Mouse (Mus musculus): ENCODE data around the gene Cpeb3. TPM values are rescaled to one million over a fixed set of nuclear protein-coding genes. Genes with fewer than 3 reads are reported as not detected.
"Not testable (repeated sequence)": the region's sequence is repeated elsewhere in the genome, so short reads cannot be mapped to it uniquely, and the experiment has no call there.

The Cpeb3 gene
- polyA plus RNA-seq, 1 experiment from 2014 or later: 11.2 TPM

DNA sequence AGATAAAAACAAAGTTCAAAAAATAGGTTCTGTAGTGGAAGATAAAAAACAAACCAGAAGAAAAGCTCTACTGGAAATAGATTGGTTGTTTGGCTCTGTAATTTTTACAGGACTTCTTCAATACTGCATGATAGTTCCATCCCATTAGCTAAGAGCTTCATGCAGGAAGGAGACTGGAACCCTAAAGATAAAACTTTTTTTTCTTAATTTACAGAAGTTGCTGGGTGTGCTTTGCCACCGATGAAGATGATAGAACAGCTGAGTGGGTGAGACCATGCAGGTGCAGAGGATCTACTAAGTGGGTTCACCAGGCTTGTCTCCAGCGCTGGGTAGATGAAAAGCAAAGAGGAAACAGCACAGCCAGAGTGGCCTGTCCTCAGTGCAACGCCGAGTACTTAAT, 2.1 kb upstream of the Cpeb3 start:
- peaks cover 20% of the 10 kb centered on the region for H3K4me1 ChIP-seq (ENCODE audit: control insufficient read depth, insufficient read depth, low read length)
- no peak overlapping the region for H3K27ac ChIP-seq (ENCODE audit: low read length)
- 96% methylated on average over 4 of the region's 4 CpGs for WGBS
- H3K9me3 ChIP-seq (replicated peaks; ENCODE audit: control insufficient read depth, low read length, poor library complexity, severe bottlenecking): no peaks in the 10 kb centered on the region
- ATAC-seq: no peak
- no peak overlapping the region for H3K4me3 ChIP-seq (ENCODE audit: low read depth, low read length)
- no peaks in the 10 kb centered on the region for H3K27me3 ChIP-seq (ENCODE audit: control insufficient read depth, insufficient read depth, low read depth, low read length)
- no peak overlapping the region for H3K4me2 ChIP-seq (ENCODE audit: low read length)
- no peak overlapping the region for H3K9ac ChIP-seq (ENCODE audit: low read depth, low read length)
- H3K36me3 ChIP-seq (ENCODE audit: control insufficient read depth, insufficient read depth, low read length): peaks cover 5% of the 10 kb centered on the region

DNA sequence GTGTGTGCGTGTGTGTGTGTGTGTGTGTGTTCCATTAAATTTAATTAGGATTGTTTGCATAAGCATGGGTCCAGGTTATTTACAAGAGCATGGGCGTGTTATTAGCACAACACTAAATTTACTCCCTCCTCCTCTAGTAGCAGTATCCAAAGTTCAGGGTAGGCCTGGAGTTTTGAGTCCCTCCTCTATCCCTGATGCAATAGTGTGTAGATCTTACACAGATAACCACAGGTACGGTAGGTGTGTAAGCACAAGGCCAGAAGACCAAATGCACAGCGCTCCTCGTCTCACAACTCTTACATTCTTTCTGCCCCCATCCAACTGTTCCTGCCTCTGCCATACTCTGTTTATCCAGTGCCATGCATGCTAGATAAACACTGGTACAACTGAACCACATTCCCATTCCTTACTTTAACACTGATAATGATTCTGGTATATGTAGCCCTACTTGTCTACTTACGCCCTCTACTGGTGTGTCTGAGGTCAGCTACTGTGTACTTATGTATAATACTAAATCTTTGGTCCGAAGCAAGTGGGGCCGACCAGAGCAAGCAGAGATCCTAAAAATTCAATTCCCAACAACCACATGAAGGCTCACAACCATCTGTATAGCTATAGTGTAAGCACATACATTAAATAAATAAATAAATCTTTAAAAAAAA, 1.2 kb upstream of the Cpeb3 start:
- ATAC-seq: no peak
- H3K27me3 ChIP-seq (ENCODE audit: control insufficient read depth, insufficient read depth, low read depth, low read length): no peaks in the 10 kb centered on the region
- H3K4me2 ChIP-seq (ENCODE audit: low read length): peak overlapping the region; percentile 58; the same call in 1 of the 2 replicates
- no peak overlapping the region for H3K27ac ChIP-seq (ENCODE audit: low read length)
- H3K4me3 ChIP-seq (ENCODE audit: low read depth, low read length): no peak overlapping the region
- H3K36me3 ChIP-seq (ENCODE audit: control insufficient read depth, insufficient read depth, low read length): peaks cover 3% of the 10 kb centered on the region
- H3K4me1 ChIP-seq (ENCODE audit: control insufficient read depth, insufficient read depth, low read length): peaks cover 20% of the 10 kb centered on the region
- 86% methylated on average over 8 of the region's 8 CpGs for WGBS
- H3K9ac ChIP-seq (ENCODE audit: low read depth, low read length): no peak overlapping the region
- H3K9me3 ChIP-seq (replicated peaks; ENCODE audit: control insufficient read depth, low read length, poor library complexity, severe bottlenecking): no peaks in the 10 kb centered on the region

DNA sequence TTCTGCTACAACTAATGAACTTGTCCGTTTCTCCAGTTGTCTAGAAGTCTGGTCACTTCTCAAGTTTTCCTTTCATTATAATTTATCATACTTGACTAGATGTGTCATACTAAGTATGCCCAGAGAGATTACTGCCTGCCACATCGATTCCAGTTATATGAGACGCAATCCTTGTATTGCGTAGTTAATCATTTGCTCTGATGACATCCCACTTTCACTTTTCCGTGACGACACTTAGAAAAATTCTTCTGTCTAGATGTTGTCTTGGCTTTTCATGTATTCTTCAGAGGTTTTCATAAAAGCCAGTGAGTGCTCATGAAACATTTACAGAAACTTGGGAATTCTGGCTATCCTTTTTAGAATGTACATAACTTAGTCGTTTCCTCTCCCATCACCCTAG, 585 bp upstream of the Cpeb3 start:
- WGBS: 78% methylated on average over 7 of the region's 7 CpGs
- no peaks in the 10 kb centered on the region for H3K9me3 ChIP-seq (replicated peaks; ENCODE audit: control insufficient read depth, low read length, poor library complexity, severe bottlenecking)
- H3K4me1 ChIP-seq (ENCODE audit: control insufficient read depth, insufficient read depth, low read length): peaks cover 20% of the 10 kb centered on the region
- H3K4me3 ChIP-seq (ENCODE audit: low read depth, low read length): peak overlapping the region; percentile 100; the same call in 1 of the 2 replicates
- H3K9ac ChIP-seq (ENCODE audit: low read depth, low read length): no peak overlapping the region
- no peak for ATAC-seq
- no peaks in the 10 kb centered on the region for H3K27me3 ChIP-seq (ENCODE audit: control insufficient read depth, insufficient read depth, low read depth, low read length)
- H3K4me2 ChIP-seq (ENCODE audit: low read length): peak overlapping the region; percentile 58
- H3K36me3 ChIP-seq (ENCODE audit: control insufficient read depth, insufficient read depth, low read length): peaks cover 3% of the 10 kb centered on the region
- no peak overlapping the region for H3K27ac ChIP-seq (ENCODE audit: low read length)

DNA sequence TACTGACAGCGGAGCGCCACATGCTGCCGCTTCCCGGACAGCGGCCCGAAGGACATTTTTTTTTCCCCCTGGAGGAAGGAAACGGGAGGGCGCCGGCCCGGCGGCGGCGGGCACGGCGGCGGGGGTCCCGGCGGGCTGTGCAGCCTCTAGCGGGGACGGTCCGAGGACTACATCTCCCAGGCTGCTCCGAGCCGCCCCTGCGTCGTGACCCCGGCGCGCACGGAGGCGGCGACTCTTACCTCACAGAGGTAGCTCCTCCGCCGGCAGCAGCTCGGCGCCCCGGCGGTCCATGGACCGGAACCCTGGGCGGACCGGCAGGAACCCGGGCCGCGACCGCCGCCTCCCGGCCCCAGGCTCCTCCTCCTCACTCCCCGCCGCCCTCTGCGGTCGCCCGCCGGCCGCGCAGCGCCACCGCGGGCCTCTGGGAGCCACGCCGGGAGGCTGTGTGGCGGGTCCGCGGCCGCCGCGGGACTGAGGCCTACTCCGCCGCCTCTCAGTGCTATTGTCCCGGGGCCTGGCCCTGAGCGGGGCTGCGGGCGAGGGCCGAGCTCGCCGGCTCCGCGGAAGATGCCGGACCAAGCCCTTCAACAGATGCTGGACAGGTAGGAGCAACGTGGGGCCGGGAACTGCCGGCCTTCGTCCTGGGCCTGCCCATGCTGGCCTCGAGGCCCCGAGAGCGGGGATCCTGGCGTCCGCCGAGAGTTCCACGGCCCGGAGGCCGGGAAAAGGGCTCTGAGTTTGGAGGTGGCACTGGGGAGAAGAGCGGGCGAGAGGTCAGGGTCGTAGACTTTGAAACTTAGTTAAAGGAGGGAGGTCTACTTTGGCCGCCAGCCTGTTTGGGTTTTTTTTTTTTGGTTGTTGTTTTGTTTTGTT, 862 bp downstream of the Cpeb3 start, which contains the start of gene March5:
March5 (plus strand) TSS at position 241 of the 873 bp plus-strand sequence.
- peak; percentile 99 for ATAC-seq
- under 1% methylated on average over 71 of the region's 94 CpGs for WGBS
- H3K4me3 ChIP-seq (ENCODE audit: low read depth, low read length): peak within 1 kb of the TSS; percentile 100
- H3K27ac ChIP-seq (ENCODE audit: low read length): peak within 1 kb of the TSS; percentile 84
- H3K36me3 ChIP-seq (ENCODE audit: control insufficient read depth, insufficient read depth, low read length): peaks cover 3% of the 10 kb centered on the region
- no peaks in the 10 kb centered on the region for H3K9me3 ChIP-seq (replicated peaks; ENCODE audit: control insufficient read depth, low read length, poor library complexity, severe bottlenecking)
- H3K4me1 ChIP-seq (ENCODE audit: control insufficient read depth, insufficient read depth, low read length): peaks cover 20% of the 10 kb centered on the region
- H3K27me3 ChIP-seq (ENCODE audit: control insufficient read depth, insufficient read depth, low read depth, low read length): no peaks in the 10 kb centered on the region
- H3K9ac ChIP-seq (ENCODE audit: low read depth, low read length): peak within 1 kb of the TSS; percentile 98
- peak within 1 kb of the TSS; percentile 69 for H3K4me2 ChIP-seq (ENCODE audit: low read length)

DNA sequence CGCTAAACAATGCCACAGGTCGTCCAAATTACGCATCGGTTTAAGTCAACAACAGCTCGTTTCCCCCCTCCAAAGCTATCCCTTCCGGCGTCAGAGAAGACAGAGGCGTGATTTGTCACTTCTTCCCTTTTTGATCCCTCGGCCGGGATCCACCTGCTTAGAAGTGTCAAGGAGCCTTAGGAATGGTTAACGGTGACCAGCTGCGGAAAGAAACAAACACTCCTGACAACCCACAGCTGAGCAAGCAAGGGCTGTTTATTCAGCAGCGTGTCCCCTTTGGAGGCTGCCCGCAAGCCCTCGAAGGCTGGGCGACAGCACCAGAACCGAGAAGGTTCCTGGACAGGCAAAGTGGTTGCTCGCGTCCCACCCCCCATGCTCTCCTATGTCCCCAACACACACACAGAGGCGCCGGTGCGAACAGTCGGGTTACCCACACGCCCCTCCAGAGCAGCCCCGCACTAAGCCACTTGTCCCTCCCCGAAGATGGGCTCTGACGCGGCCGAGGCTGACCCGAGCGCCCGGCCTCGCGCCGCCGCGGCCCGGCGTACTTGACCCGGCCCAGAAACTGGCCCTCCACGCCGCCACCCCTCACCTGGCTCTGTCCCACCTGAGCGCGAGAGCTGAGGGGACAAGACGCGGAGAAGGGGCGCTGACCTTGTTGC, 1.6 kb downstream of the Cpeb3 start:
- H3K27me3 ChIP-seq (ENCODE audit: control insufficient read depth, insufficient read depth, low read depth, low read length): no peaks in the 10 kb centered on the region
- H3K4me2 ChIP-seq (ENCODE audit: low read length): peak overlapping the region; percentile 69
- peaks cover 3% of the 10 kb centered on the region for H3K36me3 ChIP-seq (ENCODE audit: control insufficient read depth, insufficient read depth, low read length)
- no peaks in the 10 kb centered on the region for H3K9me3 ChIP-seq (replicated peaks; ENCODE audit: control insufficient read depth, low read length, poor library complexity, severe bottlenecking)
- peak; percentile 89 for ATAC-seq
- peak overlapping the region; percentile 100 for H3K4me3 ChIP-seq (ENCODE audit: low read depth, low read length)
- peaks cover 20% of the 10 kb centered on the region for H3K4me1 ChIP-seq (ENCODE audit: control insufficient read depth, insufficient read depth, low read length)
- peak overlapping the region; percentile 75 for H3K27ac ChIP-seq (ENCODE audit: low read length)
- WGBS: under 1% methylated on average over 46 of the region's 47 CpGs
- peak overlapping the region; percentile 98 for H3K9ac ChIP-seq (ENCODE audit: low read depth, low read length)

DNA sequence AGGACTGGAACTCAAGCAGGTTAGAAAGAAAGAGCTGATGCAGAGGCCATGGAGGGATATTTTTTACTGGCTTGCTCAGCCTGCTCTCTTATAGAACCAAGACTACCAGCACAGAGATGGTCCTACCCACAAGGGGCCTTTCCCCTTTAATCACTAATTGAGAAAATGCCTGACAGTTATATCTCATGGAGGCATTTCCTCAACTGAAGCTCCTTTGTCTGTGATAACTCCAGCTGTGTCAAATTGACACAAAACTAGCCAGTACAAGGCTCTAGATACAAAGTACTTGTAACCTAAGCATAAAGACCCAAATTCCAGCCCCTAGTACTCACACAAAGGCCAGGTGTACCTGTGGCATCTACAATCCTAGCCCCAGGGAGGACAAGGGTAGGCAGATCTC, 3.2 kb downstream of the Cpeb3 start:
- ATAC-seq; H3K4me3 ChIP-seq (ENCODE audit: low read depth, low read length); H3K27me3 ChIP-seq (ENCODE audit: control insufficient read depth, insufficient read depth, low read depth, low read length); H3K4me2 ChIP-seq (ENCODE audit: low read length); H3K36me3 ChIP-seq (ENCODE audit: control insufficient read depth, insufficient read depth, low read length); H3K9me3 ChIP-seq (replicated peaks; ENCODE audit: control insufficient read depth, low read length, poor library complexity, severe bottlenecking); H3K9ac ChIP-seq (ENCODE audit: low read depth, low read length); H3K27ac ChIP-seq (ENCODE audit: low read length): not testable (repeated sequence)
- peaks cover 20% of the 10 kb centered on the region for H3K4me1 ChIP-seq (ENCODE audit: control insufficient read depth, insufficient read depth, low read length)

DNA sequence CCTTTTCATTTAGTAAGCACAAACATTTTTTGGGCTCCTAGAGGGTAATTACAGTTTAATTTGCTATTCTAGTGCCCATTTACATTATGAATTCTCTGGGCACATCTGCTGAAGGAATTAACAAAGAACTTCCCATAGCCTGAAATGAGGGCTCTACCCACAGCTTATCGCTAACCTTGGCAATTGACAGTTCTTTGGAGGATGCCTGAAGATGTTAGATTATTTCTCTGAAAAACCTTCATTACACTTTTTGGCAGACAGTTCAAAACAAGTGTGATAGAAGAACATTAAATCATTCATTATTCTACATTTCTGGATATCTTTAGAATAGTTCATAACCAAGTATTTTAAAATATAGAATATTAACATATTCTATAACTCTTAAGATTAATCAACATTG, 5.0 kb downstream of the Cpeb3 start:
- no peaks in the 10 kb centered on the region for H3K27me3 ChIP-seq (ENCODE audit: control insufficient read depth, insufficient read depth, low read depth, low read length)
- no peaks in the 10 kb centered on the region for H3K36me3 ChIP-seq (ENCODE audit: control insufficient read depth, insufficient read depth, low read length)
- H3K4me3 ChIP-seq (ENCODE audit: low read depth, low read length): no peak overlapping the region
- no peak for ATAC-seq
- H3K9ac ChIP-seq (ENCODE audit: low read depth, low read length): no peak overlapping the region
- 0 out of 2 replicates have a peak, but pooled peaks cover 5% of the 10 kb centered on the region for H3K4me1 ChIP-seq (ENCODE audit: control insufficient read depth, insufficient read depth, low read length)
- no peak overlapping the region for H3K27ac ChIP-seq (ENCODE audit: low read length)
- no peaks in the 10 kb centered on the region for H3K9me3 ChIP-seq (replicated peaks; ENCODE audit: control insufficient read depth, low read length, poor library complexity, severe bottlenecking)
- 94% methylated on average over 1 of the region's 1 CpGs for WGBS
- no peak overlapping the region for H3K4me2 ChIP-seq (ENCODE audit: low read length)

DNA sequence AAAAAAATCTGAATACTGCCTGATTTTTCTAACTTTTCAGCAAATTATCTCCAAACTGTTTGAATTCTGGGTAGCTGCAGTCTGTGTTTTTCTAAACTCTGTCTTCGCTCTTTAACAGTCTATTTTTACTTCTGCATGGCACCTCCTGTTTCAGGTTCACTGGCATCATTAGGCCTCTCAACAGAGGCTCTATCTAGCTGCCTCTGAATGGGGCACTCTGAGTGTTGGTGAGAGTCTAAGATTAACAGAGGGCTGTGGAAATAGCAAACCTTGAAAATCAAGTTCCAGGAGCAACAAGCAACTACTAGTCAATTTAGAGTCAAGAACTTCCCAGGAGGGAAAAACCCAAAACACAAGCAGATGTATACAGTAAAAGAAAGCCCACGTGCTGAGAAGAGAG, 8.5 kb downstream of the Cpeb3 start:
- Histone ChIP-seq H3K4me1 (ENCODE audit: control insufficient read depth, insufficient read depth, low read length) (no peaks in the 10 kb centered on the region), H3K4me3 (ENCODE audit: low read depth, low read length) (no peak overlapping the region), H3K9me3 (replicated peaks; ENCODE audit: control insufficient read depth, low read length, poor library complexity, severe bottlenecking) (no peaks in the 10 kb centered on the region), H3K4me2 (ENCODE audit: low read length) (no peak overlapping the region), H3K27ac (ENCODE audit: low read length) (no peak overlapping the region), H3K9ac (ENCODE audit: low read depth, low read length) (no peak overlapping the region), H3K27me3 (ENCODE audit: control insufficient read depth, insufficient read depth, low read depth, low read length) (no peaks in the 10 kb centered on the region), H3K36me3 (ENCODE audit: control insufficient read depth, insufficient read depth, low read length) (no peaks in the 10 kb centered on the region)
- ATAC-seq: no peak
- WGBS: 85% methylated on average over 2 of the region's 2 CpGs

All from midbrain, embryonic 16.5 days (tissue).